In genomic region chr6:59524940-59525265, GRCm38 (mm10) we compare ENCODE assay signal across 12 mouse cellular contexts.
"Had no signal": no experiment of that assay in that cellular context is flagged by ENCODE, and none has a peak within 500 bp of the region (broad histone marks: within the 10 kb centered on the region; RNA-seq: fewer than 3 reads in every experiment).

No protein-coding gene starts in this region.

- H3K36me3 ChIP-seq: limb, embryonic 12.5 days; liver, embryonic 13.5 days; midbrain, embryonic 13.5 days had no signal

- H3K9me3 ChIP-seq: limb, embryonic 12.5 days; liver, embryonic 13.5 days; midbrain, embryonic 13.5 days had no signal

- H3K9ac ChIP-seq: limb, embryonic 12.5 days; liver, embryonic 13.5 days; liver, postnatal 0 days; midbrain, embryonic 13.5 days had no signal

- H3K4me2 ChIP-seq: limb, embryonic 12.5 days; liver, embryonic 13.5 days; midbrain, embryonic 13.5 days had no signal

- H3K27me3 ChIP-seq: limb, embryonic 12.5 days; liver, embryonic 13.5 days; midbrain, embryonic 13.5 days had no signal

- DNase-seq: liver; liver, embryonic 13.5 days; liver, postnatal 0 days; right cerebral cortex, postnatal 4 days; spleen, adult 18-20 months; thymus, adult 2 months; thymus, postnatal 25 days had no signal

- H3K4me1 ChIP-seq: limb, embryonic 12.5 days; liver, embryonic 13.5 days; midbrain, embryonic 13.5 days had no signal

- ATAC-seq: inflammation-experienced regulatory T-cells, adult 6 months; intestine, postnatal 0 days; liver, postnatal 0 days; midbrain, embryonic 13.5 days had no signal

- H3K4me3 ChIP-seq: left cerebral cortex, adult 2 months; limb, embryonic 12.5 days; liver, embryonic 13.5 days; midbrain, embryonic 13.5 days had no signal

- H3K27ac ChIP-seq: left cerebral cortex, adult 2 months; limb, embryonic 12.5 days; liver, embryonic 13.5 days; midbrain, embryonic 13.5 days had no signal
